Mouse (Mus musculus): ENCODE measurements around the gene Kmt2b. TPM values are rescaled to one million over a fixed set of nuclear protein-coding genes. Genes with fewer than 3 reads are reported as not detected.

Gene Kmt2b
- polyA plus RNA-seq, 1 experiment = 16.1 TPM

Other genes starting within 250 kb of the Kmt2b start
- 0.67 and 2.4 TPM in 2 replicates for gene Lrfn3, start 226.0 kb downstream of the Kmt2b start, polyA plus RNA-seq (2012; ENCODE audit: insufficient read depth, insufficient read length, missing spikeins)
- gene Tyrobp, start 175.0 kb downstream of the Kmt2b start, polyA plus RNA-seq (2012; ENCODE audit: insufficient read depth, insufficient read length, missing spikeins) = 34.6 and 43.0 TPM in 2 replicates
- 2.5 and 2.8 TPM in 2 replicates for gene Hcst, start 168.9 kb downstream of the Kmt2b start, polyA plus RNA-seq (2012; ENCODE audit: insufficient read depth, insufficient read length, missing spikeins)
- gene Nfkbid, start 167.0 kb downstream of the Kmt2b start, polyA plus RNA-seq (2012; ENCODE audit: insufficient read depth, insufficient read length, missing spikeins) = 0.67 and 1.6 TPM in 2 replicates
- gene Aplp1, start 143.2 kb downstream of the Kmt2b start, polyA plus RNA-seq (2012; ENCODE audit: insufficient read depth, insufficient read length, missing spikeins) = 0.44 and 0.92 TPM in 2 replicates
- gene Kirrel2, start 131.0 kb downstream of the Kmt2b start, polyA plus RNA-seq (2012; ENCODE audit: insufficient read depth, insufficient read length, missing spikeins) = not detected in 2 replicates
- gene Nphs1, start 130.4 kb downstream of the Kmt2b start, polyA plus RNA-seq (2012; ENCODE audit: insufficient read depth, insufficient read length, missing spikeins) = not detected in 2 replicates
- gene Prodh2, start 95.1 kb downstream of the Kmt2b start, polyA plus RNA-seq (2012; ENCODE audit: insufficient read depth, insufficient read length, missing spikeins) = not detected in 2 replicates
- 0.40 TPM in 1 of 2 replicates, not detected in the other for gene Arhgap33, start 53.7 kb downstream of the Kmt2b start, polyA plus RNA-seq (2012; ENCODE audit: insufficient read depth, insufficient read length, missing spikeins)
- gene Hspb6, start 36.5 kb downstream of the Kmt2b start, polyA plus RNA-seq (2012; ENCODE audit: insufficient read depth, insufficient read length, missing spikeins) = 49.1 and 64.2 TPM in 2 replicates
- gene Proser3, start 36.4 kb downstream of the Kmt2b start, polyA plus RNA-seq (2012; ENCODE audit: insufficient read depth, insufficient read length, missing spikeins) = 0.95 and 4.2 TPM in 2 replicates
- gene Lin37, start 28.9 kb downstream of the Kmt2b start, polyA plus RNA-seq (2012; ENCODE audit: insufficient read depth, insufficient read length, missing spikeins) = 19.5 and 23.1 TPM in 2 replicates
- gene U2af1l4, start 25.4 kb downstream of the Kmt2b start, polyA plus RNA-seq (2012; ENCODE audit: insufficient read depth, insufficient read length, missing spikeins) = 59.1 and 65.5 TPM in 2 replicates
- 0.91 and 5.5 TPM in 2 replicates for gene Gm49396, start 25.4 kb downstream of the Kmt2b start, polyA plus RNA-seq (2012; ENCODE audit: insufficient read depth, insufficient read length, missing spikeins)
- gene Psenen, start 25.1 kb downstream of the Kmt2b start, polyA plus RNA-seq (2012; ENCODE audit: insufficient read depth, insufficient read length, missing spikeins) = 177 and 187 TPM in 2 replicates
- gene Igflr1, start 23.3 kb downstream of the Kmt2b start, polyA plus RNA-seq (2012; ENCODE audit: insufficient read depth, insufficient read length, missing spikeins) = not detected in 2 replicates
- gene Zbtb32, start 10.2 kb upstream of the Kmt2b start, polyA plus RNA-seq (2012; ENCODE audit: insufficient read depth, insufficient read length, missing spikeins) = not detected in 2 replicates
- gene Upk1a, start 24.1 kb upstream of the Kmt2b start, polyA plus RNA-seq (2012; ENCODE audit: insufficient read depth, insufficient read length, missing spikeins) = not detected in 2 replicates
- gene Cox6b1, start 37.4 kb upstream of the Kmt2b start, polyA plus RNA-seq (2012; ENCODE audit: insufficient read depth, insufficient read length, missing spikeins) = 5,485 and 5,752 TPM in 2 replicates
- gene Etv2, start 47.1 kb upstream of the Kmt2b start, polyA plus RNA-seq (2012; ENCODE audit: insufficient read depth, insufficient read length, missing spikeins) = not detected in 2 replicates
- 24.5 and 39.6 TPM in 2 replicates for gene Rbm42, start 61.6 kb upstream of the Kmt2b start, polyA plus RNA-seq (2012; ENCODE audit: insufficient read depth, insufficient read length, missing spikeins)
- gene Haus5, start 76.3 kb upstream of the Kmt2b start, polyA plus RNA-seq (2012; ENCODE audit: insufficient read depth, insufficient read length, missing spikeins) = 2.3 and 2.9 TPM in 2 replicates
- not detected in 2 replicates for gene Pmis2, start 82.9 kb upstream of the Kmt2b start, polyA plus RNA-seq (2012; ENCODE audit: insufficient read depth, insufficient read length, missing spikeins)
- not detected in 2 replicates for gene 2200002J24Rik, start 110.2 kb upstream of the Kmt2b start, polyA plus RNA-seq (2012; ENCODE audit: insufficient read depth, insufficient read length, missing spikeins)
- not detected in 2 replicates for gene Atp4a, start 123.5 kb upstream of the Kmt2b start, polyA plus RNA-seq (2012; ENCODE audit: insufficient read depth, insufficient read length, missing spikeins)
- gene Tmem147, start 140.8 kb upstream of the Kmt2b start, polyA plus RNA-seq (2012; ENCODE audit: insufficient read depth, insufficient read length, missing spikeins) = 209 and 275 TPM in 2 replicates
- gene Gapdhs, start 155.0 kb upstream of the Kmt2b start, polyA plus RNA-seq (2012; ENCODE audit: insufficient read depth, insufficient read length, missing spikeins) = not detected in 2 replicates
- gene Sbsn, start 162.7 kb upstream of the Kmt2b start, polyA plus RNA-seq (2012; ENCODE audit: insufficient read depth, insufficient read length, missing spikeins) = 12.3 and 18.2 TPM in 2 replicates
- 7.4 and 7.8 TPM in 2 replicates for gene Dmkn, start 175.0 kb upstream of the Kmt2b start, polyA plus RNA-seq (2012; ENCODE audit: insufficient read depth, insufficient read length, missing spikeins)
- 11.5 and 15.2 TPM in 2 replicates for gene Krtdap, start 199.2 kb upstream of the Kmt2b start, polyA plus RNA-seq (2012; ENCODE audit: insufficient read depth, insufficient read length, missing spikeins)
- gene Ffar2, start 235.0 kb upstream of the Kmt2b start, polyA plus RNA-seq (2012; ENCODE audit: insufficient read depth, insufficient read length, missing spikeins) = 4.8 and 7.4 TPM in 2 replicates